Mouse (Mus musculus): ENCODE measurements at regions not wholly inside any gene's neighbourhood (a gene's known extent, or its start where the extent isn't known, plus 50 kb on each side); places are given as distances from the start of the nearest gene placed in this dataset.

DNA sequence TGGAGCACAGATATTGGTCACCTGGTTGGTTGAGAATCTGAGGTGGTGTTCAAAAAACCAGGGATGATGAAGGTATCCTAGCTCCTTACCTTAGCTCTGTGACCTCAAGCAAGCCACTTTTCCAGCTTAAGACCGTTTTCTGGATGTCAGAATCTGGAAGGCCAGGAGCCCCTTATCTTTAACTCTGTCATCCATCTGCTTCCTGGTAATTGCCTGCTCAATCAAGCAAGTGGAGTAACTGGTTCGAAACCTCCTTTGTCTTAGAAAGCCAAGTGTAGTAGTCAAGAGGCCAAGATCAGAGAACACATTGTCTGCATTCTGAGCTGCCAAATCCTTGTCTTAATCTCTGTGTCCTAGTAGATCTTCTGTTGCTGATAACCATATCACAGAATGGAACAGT lies 95.9 kb upstream of the Tmem164 start:
- TF ChIP-seq CTCF (IDR thresholded peaks at IDR 0.05; ENCODE audit: low read depth) (no peak), EP300 (IDR thresholded peaks at IDR 0.05; ENCODE audit: low read depth) (no peak)
